Comparison of ENCODE assay signal across 9 mouse cellular contexts in genomic region chr3:45375761-45376500, GRCm38 (mm10). TPM values are rescaled to one million over a fixed set of nuclear protein-coding genes. Genes with fewer than 3 reads are reported as not detected.
DNase-seq lines count a peak whose midpoint lies in the region; ATAC-seq and TF ChIP-seq lines count a peak whose summit lies in the region.
"Had no signal": no experiment of that assay in that cellular context is flagged by ENCODE, and none has a peak within 500 bp of the region (broad histone marks: within the 10 kb centered on the region; RNA-seq: fewer than 3 reads in every experiment).

No protein-coding gene starts in this region.

- ATAC-seq in megakaryocyte, adult 5-6 weeks (ENCODE audit: poor library complexity, severe bottlenecking): no peak
- no peak for ATAC-seq in embryonic facial prominence, embryonic 15.5 days (ENCODE audit: insufficient number of reproducible peaks, low FRiP score, low TSS enrichment, low read depth)
- ATAC-seq in heart, embryonic 14.5 days (ENCODE audit: insufficient number of reproducible peaks, insufficient read depth, low FRiP score, low read depth): no peak

- peak overlapping the region; percentile 87 for H3K4me3 ChIP-seq in megakaryocyte, embryonic 14.5 days (replicated peaks)
- peak overlapping the region; percentile 63 for H3K4me3 ChIP-seq in embryonic facial prominence, embryonic 15.5 days (replicated peaks)
- peak overlapping the region; percentile 49 to 63 for H3K4me3 ChIP-seq in heart, embryonic 14.5 days (ENCODE audit: control insufficient read depth in 1 of 2, insufficient read depth in 1 of 2, low read depth in 1 of 2, low read length in 2 of 2)
- H3K4me3 ChIP-seq in liver, adult 2 months (ENCODE audit: insufficient read depth, low read depth, low read length): no peak overlapping the region

- under 1% methylated on average over 27 of the region's 27 CpGs for WGBS in embryonic facial prominence, embryonic 15.5 days
- WGBS in heart, embryonic 14.5 days: under 1% methylated on average over 27 of the region's 27 CpGs
- WGBS in liver, adult 2 months: under 1% methylated on average over 27 of the region's 27 CpGs

- peaks cover 22% of the 10 kb centered on the region for H3K9me3 ChIP-seq in megakaryocyte, embryonic 14.5 days
- no peaks in the 10 kb centered on the region for H3K9me3 ChIP-seq in embryonic facial prominence, embryonic 15.5 days (replicated peaks)
- no peaks in the 10 kb centered on the region for H3K9me3 ChIP-seq in heart, embryonic 14.5 days (ENCODE audit: control insufficient read depth, low read length)

- H3K9ac ChIP-seq in embryonic facial prominence, embryonic 15.5 days: 0 out of 2 replicates have a peak overlapping the region, but pooled peaks have one; percentile 52
- H3K9ac ChIP-seq in heart, embryonic 14.5 days (ENCODE audit: low read length): no peak overlapping the region; the same call in 1 of the 2 replicates
- H3K9ac ChIP-seq in liver, adult 2 months (ENCODE audit: low read depth, low read length): no peak overlapping the region

- peak overlapping the region; percentile 86 for H3K27ac ChIP-seq in embryonic facial prominence, embryonic 15.5 days (replicated peaks)
- no peak overlapping the region for H3K27ac ChIP-seq in heart, embryonic 14.5 days (replicated peaks in 1 of 2; ENCODE audit: control insufficient read depth in 1 of 2, insufficient read depth in 1 of 2, low read depth in 2 of 2, low read length in 2 of 2)
- no peak overlapping the region for H3K27ac ChIP-seq in liver, adult 2 months (replicated peaks; ENCODE audit: insufficient read depth, low read depth, low read length)

- peak; percentile 79 for TF ChIP-seq CTCF in liver, adult 2 months (IDR thresholded peaks at IDR 0.05; ENCODE audit: low read depth, low read length)

- peaks cover 52% of the 10 kb centered on the region for H3K4me1 ChIP-seq in megakaryocyte, embryonic 14.5 days
- H3K4me1 ChIP-seq in embryonic facial prominence, embryonic 15.5 days: peaks cover 28% of the 10 kb centered on the region
- H3K4me1 ChIP-seq in heart, embryonic 14.5 days (ENCODE audit: control insufficient read depth in 2 of 2, insufficient read depth in 2 of 2, low read length in 2 of 2): peaks cover 9 to 25% of the 10 kb centered on the region in 2 experiments; a peak in 3 of 4 replicates
- H3K4me1 ChIP-seq in liver, adult 2 months (ENCODE audit: control insufficient read depth, insufficient read depth, low read length): peaks cover 9% of the 10 kb centered on the region

- no peaks in the 10 kb centered on the region for H3K79me2 ChIP-seq in liver, adult 2 months (ENCODE audit: control insufficient read depth, insufficient read depth, low read length)

- H3K36me3 ChIP-seq in megakaryocyte, embryonic 14.5 days (replicated peaks; ENCODE audit: low read length): no peaks in the 10 kb centered on the region
- H3K36me3 ChIP-seq in embryonic facial prominence, embryonic 15.5 days: no peaks in the 10 kb centered on the region
- no peaks in the 10 kb centered on the region for H3K36me3 ChIP-seq in heart, embryonic 14.5 days (ENCODE audit: control insufficient read depth, insufficient read depth, low read length)
- no peaks in the 10 kb centered on the region for H3K36me3 ChIP-seq in liver, adult 2 months (ENCODE audit: control insufficient read depth, insufficient read depth, low read length)

- peak overlapping the region; percentile 97 for H3K4me2 ChIP-seq in embryonic facial prominence, embryonic 15.5 days (replicated peaks)
- peak overlapping the region; percentile 100 for H3K4me2 ChIP-seq in heart, embryonic 14.5 days (ENCODE audit: low read length)

- DNase-seq in kidney, postnatal 10 days: peak; percentile 78
- DNase-seq in liver, adult 2 months (ENCODE audit: extremely low read depth, low read depth, low spot score): peak; percentile 20
- peak; percentile 86 for DNase-seq in neural tube, embryonic 10.5 days (ENCODE audit: extremely low spot score, low spot score)
- DNase-seq in urinary bladder, postnatal 25 days (ENCODE audit: low spot score): peak; percentile 55

- TF ChIP-seq POLR2A in liver, adult 2 months (IDR thresholded peaks at IDR 0.05; ENCODE audit: extremely low read depth, insufficient read depth, low read length): no peak

- peaks cover 60% of the 10 kb centered on the region for H3K27me3 ChIP-seq in megakaryocyte, embryonic 14.5 days (replicated peaks)
- H3K27me3 ChIP-seq in embryonic facial prominence, embryonic 15.5 days: peaks cover 18% of the 10 kb centered on the region
- peaks cover 27% of the 10 kb centered on the region for H3K27me3 ChIP-seq in heart, embryonic 14.5 days (ENCODE audit: control insufficient read depth, insufficient read depth, low read length)
- peaks cover 22% of the 10 kb centered on the region for H3K27me3 ChIP-seq in liver, adult 2 months (ENCODE audit: control insufficient read depth, insufficient read depth, low read length)

RNA-seq across cellular contexts. Expression of gene Pcdh10, which starts 2.3 kb away (rescaled TPM):
- polyA plus RNA-seq in megakaryocyte, embryonic 14.5 days (2012; ENCODE audit: insufficient read depth, low replicate concordance): 0.02 TPM in 1 of 2 replicates, not detected in the other
- not detected in 2 replicates for total RNA-seq in megakaryocyte, adult 5-6 weeks (2015)
- not detected in 2 replicates for total RNA-seq in megakaryocyte, adult 5-6 weeks (2017)
- polyA plus RNA-seq in embryonic facial prominence, embryonic 15.5 days (2015; fragmentation: Nextera tagmentation; extraction: Ambion mirVana): 4.4 and 4.5 TPM in 2 replicates
- polyA plus RNA-seq in heart, embryonic 14.5 days (2014; fragmentation: Nextera tagmentation; extraction: Ambion mirVana): 0.04 and 0.22 TPM in 2 replicates
- under 0.01 TPM in 1 of 2 replicates, not detected in the other for total RNA-seq in liver, adult 2 months (2014; rRNA removed)
- polyA plus RNA-seq in liver, adult 2 months (2012; rRNA removed): not detected in 2 replicates
- total RNA-seq: neutrophil, adult 5-6 weeks had no signal

Comparison
In these comparisons a context has a peak if more than half of its experiments do, and no peak if none do; other contexts are left out.
1. DNase-seq: peak in every context shown above with its lines; median percentile 86 in neural tube, embryonic 10.5 days; 78 in kidney, postnatal 10 days; 55 in urinary bladder, postnatal 25 days; 20 in liver, adult 2 months.